Mouse (Mus musculus) left cerebral cortex, adult 9 months (tissue): ENCODE measurements around the gene Serpina1e.

ENCODE experiments used
- DNase-seq, 2 experiments: peaks; one replicate each; pipeline ENCODE4 v3.0.0; 2022; ENCODE audit warnings: low spot score in 2 of 2

The Serpina1e gene

DNA sequence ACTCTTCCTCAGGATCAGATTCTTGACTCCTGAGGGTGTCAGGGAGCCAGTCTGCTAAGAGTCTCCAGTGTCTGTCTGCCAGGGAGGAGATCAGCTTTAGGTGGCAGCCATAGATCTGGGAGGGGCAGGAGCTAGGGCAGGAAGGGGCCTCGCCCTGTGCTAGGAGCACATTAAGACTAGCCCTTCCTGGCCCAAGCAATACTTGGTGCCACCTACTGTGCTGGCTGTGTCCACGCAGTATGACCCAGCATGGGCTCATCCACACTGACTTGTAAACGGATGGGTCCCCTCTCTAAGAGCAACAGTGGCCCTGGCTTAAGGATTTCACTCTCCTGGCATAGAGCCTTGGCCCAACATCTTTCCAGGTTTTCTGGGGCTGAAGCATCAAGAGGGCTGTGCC, at the start of gene Serpina1e:
Gene Serpina1e (minus strand): TSS at position 178 of the 400 bp plus-strand sequence.
- DNase-seq, result no peak

DNA sequence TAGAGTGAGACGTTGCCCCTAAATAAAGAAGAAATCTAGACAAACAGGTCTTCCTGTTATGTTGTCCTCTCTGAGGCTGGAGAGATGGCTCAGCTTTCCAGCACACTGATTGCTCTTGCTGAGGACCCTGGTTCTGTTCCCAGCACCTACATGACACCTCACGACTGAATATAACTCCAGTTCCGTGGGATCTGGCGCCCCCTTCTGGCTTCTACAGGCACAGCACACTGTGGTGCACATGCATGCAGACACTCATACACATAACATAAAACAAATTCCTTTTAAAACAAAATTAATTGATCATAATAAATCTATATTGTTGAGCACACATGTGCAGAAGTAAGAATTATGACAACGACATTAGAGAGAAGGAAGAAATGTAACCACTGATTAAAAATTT, 45.9 kb upstream of the Serpina1e start:
- no peak for DNase-seq

DNA sequence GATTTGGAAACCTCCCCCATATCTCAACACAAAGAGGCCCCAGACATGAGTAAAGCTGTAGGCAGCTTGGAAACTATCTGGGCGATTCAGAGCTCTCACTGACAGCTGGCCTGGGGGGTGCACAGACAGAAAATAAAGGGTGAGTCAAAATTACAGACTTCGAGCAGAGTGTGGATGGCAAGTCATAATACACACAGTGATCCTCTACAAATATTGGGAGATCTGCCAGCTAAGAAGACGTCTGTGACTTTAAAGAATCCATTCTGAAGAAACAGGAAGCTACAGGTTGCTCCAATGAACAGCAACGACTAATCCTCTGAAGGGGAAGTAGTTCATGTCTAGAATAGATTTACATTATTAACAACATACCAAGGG, 44.5 kb upstream of the Serpina1e start:
- no peak for DNase-seq

DNA sequence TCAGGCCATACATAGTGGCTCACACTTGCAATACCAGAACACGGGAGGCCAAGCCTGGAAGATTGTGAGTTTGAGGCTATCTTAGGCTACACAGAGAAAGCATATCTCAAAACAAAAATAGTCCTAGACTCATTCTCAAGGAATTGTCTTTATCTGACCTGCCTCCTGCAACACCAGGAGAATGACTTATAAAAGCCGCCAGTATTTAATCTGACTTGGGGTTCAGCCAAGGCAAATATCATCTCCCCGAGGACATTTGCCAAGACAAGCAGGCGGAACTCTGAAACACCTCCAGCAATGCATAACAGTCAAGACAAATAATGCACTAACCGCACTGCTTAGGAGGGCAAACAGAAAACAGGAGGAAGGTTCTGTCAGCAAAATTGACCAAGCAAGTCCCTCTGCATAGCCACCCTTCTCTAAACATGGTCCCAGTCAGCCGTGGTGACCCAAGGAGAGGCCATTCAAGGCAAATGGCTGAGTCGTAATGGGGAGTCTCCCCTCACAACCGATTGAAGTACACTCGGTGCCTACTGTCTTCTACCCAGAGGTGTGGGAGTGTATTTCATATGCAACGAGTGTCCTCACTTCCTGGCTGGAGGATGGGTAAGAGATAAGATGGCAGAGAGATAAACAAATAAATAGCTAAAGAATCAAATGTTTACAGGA, 43.9 kb upstream of the Serpina1e start:
- DNase-seq, result no peak

DNA sequence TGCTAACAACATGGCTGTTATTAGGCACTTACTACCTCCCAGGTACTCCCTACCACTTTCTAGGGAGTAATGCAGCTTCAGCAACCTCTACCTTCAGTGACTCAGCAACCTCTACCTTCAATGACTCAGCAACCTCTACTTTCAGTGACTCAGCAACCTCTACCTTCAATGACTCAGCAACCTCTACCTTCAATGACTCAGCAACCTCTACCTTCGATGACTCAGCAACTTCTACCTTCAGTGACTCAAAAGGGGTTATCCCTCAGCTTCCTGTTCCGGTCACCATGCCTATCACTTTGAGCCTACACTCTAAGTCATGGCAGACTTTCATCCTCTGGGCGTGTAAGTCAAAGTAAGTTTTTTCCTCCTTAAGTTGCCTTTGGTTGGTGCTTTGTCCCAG, 41.8 kb upstream of the Serpina1e start:
- no peak for DNase-seq

DNA sequence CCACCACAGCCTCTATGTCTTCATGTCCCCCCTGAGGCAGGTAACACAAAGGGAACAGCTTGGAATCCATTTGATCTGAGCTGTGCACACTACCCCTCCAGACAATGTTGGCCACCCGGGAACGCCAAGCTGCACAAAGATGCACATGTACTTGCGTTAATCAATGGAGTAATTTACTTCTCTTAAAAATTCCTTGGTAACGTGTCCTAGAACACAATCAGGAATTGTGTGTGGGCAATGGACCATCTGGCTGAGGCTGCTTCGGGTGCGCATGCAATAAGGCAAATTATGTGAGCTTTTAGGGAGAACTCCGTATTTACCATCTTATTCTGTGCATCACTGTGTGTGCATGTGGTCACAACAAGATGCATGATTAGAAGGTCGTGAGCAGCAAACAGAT, 40.8 kb upstream of the Serpina1e start:
- peak in 1 of 2 experiments; percentile 57 for DNase-seq

DNA sequence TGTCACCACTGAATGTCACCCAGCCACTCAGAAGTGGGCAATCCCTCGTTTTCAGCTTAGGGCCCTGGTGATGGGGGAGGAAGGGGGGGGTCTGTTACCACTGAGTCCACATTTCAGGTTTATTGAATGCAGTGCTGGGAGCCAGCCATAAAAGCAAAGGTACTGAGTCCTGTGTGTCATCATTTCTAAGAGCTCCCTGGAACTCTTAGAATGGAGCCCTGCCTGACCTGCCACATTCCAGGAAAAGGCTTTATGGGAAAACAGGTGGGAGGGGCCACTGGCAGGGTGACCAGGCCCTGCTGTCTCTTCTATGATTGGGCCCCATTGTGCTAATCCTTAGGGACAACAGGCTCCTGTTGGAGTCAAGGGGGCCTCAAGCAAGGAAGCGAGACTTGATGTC, 37.7 kb upstream of the Serpina1e start:
- no peak for DNase-seq

DNA sequence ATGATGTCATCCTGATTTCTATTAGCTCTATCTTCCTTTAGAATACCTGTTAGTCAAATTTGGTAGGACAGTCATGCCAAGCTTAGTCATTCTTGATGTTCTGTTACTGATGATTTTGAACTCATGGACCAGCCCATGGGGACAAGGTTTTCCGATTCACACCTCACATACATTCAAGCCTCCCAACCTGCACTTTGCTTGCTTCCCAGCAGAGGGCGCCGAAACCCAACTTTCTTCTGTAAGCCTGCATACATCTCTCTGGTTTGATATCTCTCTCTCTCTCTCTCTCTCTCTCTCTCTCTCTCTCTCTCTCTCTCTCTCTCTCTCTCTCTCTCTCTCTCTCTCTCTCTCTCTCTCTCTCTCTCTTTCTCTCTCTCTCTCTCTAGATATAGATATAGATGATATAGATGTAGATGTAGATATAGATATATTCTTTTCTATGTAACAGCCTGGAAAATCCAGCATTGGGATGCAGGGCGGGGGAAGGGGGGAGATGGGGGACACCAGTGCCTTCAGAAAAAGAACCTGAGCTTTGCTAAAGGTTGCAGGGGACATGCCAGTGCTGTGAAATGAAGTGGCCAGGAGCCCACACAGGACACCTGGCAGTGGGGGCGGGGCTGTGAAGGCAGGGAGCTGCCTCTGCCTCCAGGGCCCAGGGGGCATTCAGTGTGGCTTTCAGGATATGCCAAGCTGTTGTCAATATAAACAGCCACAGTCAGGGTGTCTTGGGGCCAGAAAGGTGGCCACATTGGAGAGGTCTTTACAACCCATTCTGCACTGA, 36.7 kb upstream of the Serpina1e start:
- peak in 1 of 2 experiments; percentile 92 for DNase-seq

DNA sequence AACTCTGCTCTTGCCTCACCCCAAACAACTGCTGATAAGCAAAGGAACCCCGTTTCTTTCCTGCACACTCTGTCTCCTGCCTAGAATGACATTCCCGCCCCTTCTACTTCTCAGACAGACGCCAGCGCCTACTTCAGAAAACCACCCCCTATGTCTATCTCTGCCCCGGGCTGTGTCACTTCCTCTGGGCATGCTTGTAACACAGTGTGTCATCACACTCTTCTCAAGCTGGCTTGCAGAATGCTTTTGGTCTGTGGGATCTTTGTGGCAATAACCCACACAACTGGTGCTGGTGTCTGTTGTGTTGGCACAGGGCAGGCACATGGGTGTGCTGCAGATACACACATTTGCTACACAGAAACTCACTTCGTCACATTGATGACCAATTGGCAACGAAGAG, 34.2 kb upstream of the Serpina1e start:
- peak in 1 of 2 experiments; percentile 58 for DNase-seq

DNA sequence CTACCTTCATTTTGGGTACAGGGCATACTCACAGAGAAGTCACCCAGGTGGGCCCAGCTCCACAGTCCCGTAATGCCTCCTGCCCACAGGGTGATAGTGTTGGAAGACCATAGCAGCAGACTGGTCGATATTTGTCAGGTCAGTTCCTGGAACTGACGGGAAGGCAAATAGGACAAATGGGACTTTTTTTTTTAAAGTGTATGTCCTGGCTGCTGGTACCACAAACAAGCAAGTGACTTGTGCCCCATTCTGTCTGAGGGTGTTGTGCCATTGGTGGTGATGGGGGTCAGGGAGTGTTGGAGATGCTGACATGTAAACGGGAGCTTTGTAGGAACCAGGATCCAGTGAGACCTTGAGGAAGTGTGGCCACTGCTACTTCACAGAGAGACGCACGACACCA, 31.1 kb upstream of the Serpina1e start, which contains the start of gene Serpina11:
Gene Serpina11 (minus strand): TSS at position 101 of the 400 bp plus-strand sequence.
- DNase-seq, result no peak

DNA sequence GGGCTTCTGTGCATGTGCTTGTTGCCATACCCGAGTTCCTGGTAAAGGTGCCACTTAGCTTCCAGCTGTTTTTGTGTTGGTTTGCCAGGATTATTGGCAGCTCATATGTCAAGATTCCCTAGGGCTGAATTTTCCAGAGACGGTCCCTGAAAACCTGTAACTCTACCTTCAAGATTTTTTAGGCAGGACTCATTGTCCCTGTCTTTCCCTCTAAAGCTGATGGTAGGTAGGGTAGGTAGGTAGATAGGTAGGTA, 30.7 kb upstream of the Serpina1e start:
- no peak for DNase-seq

DNA sequence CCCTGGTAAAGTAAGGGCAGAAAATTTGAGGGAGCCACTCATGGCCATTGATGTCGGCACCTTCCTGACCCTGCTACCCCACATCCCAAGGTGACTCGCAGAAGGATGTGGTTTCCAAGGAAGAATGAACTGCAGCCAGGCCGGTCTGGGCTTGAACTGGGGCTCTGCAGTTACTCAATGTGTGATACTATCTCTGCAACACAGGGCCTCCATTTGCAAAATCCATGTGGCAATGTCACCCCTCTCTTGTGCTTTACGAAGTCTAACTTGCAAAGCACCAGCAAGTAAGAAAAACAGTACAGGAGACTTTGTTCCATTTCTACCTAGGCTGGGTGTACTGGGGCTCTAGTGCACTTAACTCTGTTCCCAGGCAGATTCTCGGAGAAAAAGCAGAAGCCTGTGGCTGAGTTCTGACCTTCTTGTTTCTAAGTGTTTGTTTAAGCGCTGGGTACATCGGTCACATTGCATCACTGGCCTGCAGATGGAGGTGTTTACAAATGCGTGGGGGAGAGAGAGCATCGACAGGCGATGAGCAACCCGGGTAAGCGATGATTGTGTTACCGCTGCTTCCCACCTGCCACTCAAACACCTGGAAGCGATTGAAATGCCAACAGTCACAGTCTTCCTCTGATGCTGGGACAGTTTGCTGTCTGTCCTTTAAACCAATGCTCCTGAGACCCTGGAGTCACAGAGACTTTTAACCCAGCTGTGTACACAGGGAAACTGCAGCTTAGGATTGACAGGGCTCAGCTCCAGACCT, 30.2 kb upstream of the Serpina1e start:
- DNase-seq, result no peak

DNA sequence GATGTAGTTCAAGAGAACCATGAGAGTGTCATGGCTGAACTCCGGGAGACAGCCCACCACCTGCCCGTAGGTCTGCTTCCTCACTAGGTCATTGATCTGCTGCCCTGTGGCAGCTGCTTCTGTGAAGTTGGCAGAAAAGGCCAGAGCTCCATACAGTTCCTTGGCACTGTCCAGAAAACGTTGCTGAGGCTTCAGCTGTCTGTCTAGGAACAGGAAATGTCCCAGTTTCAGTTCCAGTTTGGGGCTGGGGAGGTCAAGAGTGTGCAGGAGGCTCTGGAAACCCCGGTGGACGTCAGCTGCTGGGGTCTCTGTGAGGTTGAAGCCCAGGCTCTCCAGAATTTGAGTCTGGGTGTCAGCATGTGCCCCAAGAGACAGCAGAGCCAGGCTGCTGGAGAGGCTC, 27.1 kb upstream of the Serpina1e start:
- no peak for DNase-seq

DNA sequence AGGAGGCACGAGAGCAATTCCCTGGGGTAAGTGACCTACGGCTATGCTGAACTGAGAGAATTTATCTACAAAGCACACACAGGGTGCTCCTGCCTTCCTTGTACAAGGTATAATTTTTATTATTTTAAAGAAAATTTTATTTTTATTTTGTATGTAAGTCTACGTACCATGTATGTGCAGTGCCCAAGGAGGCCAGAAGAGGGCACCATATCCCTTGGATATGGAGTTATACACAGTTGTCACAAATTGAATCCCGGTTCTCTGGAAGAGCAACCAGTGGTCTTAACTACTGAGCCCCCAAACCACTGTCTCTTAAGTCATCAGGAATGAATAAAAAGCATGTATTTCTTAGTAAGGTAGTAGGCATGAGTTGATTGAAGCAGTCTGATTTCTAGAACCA, 26.2 kb upstream of the Serpina1e start:
- DNase-seq, result peak in 1 of 2 experiments; percentile 64

DNA sequence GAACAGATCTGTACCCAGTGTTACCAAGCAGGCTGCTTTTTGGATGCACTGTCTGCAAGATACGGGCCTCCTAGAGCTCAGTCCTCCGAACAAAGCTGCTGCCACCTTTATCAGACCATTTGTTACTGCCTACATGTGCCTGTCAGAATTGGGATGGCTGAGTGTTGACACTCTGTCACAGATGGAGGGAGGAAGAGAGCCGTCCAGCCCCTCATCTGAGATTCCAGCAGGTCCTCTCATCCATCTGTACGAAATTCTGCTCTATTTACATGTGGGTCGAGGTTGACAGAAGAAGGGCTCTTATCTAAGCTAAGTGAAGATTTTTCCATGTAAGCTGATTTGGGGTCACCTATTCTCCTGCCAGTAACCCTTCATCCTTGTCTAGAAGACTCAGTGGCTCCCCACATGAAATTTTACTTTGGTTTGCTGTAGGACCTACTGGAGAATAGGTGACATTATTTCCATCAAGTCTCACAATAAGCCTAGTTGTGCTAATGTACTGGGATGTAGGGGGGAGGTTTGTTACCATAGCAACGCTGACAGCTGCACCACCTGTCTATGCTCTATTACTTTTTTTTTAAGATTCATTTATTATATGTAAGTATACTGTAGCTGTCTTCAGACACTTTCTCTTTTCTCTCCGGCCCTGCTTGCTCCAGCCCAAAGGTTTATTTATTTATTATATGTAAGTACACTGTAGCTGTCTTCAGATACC, 23.0 kb upstream of the Serpina1e start:
- DNase-seq, result no peak

DNA sequence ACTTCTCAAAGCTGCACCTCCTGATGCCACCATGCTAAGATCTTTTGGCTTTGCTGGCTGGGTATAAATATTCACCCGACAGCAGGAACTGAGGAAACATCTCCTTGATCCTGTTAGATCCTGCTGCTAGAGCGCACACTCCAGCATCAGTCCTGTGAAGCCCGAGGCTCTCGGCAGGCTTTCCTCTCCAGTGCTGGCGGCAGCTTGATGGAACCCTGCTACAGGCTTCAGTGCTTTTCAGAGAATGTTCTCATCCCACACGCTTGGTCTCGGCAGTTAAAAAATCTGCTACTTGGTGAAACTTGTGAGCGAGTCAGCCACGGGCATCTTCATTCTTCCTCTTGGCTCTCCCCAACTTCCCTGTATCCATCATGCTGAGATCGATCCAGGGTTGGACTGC, 19.5 kb upstream of the Serpina1e start:
- DNase-seq, result no peak

DNA sequence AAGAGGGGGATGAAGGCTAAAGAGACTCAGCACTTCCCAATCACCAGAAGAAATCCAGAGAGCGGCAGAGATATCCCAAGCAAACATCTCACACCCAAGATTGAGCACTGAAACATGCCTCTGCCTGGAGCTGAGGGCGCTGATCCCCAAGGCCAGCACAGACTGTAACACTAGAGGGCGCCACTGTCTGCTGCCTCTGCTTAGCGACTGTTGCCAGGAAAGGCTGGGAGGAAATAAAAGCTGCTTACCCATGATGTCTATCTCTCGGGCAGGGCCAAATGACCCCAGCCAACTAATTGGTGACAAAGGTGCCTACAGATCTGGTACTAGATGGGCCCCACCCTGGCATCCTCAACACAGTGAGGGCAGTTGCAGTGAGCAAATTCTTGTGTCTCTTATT, 19.1 kb upstream of the Serpina1e start:
- no peak for DNase-seq

DNA sequence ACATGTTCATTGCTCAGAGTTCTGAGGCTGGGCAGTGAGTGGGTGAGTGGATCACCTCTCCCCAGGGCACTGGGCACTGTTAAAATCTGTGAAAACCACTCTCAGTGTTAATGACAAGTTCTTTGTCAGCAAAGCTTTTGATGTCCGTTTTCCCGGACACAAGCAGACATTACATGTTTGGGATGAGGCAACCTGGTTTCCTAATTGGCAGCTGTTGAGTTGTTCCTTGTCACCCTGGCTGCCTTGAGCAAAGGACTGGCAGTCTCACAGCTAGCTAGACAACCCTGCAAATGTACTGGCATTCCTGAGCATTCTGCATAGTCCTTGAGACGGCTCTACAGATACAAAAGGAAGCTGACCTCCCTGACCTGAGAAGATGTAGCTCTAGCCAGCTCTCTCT, 18.3 kb upstream of the Serpina1e start:
- no peak for DNase-seq

DNA sequence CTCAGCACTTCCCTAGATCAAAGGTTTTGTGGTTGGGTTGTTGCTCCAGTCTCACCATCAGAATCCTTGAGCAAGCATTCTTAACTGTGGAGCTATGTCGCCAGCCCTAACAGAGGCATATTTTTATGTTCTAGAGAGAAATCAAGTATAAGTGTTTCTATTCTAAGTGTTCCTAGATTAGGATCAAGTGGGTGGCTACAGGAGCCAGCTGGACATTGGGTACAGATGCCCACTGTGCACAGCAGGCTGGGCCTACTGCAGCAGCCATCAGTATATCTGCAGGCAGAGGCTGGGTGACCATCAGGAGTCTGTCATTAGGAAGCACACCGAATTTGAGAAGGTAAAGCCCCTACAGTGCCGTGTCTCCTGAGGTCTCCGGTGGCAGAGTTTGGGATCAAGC, 12.3 kb upstream of the Serpina1e start:
- peak in 1 of 2 experiments; percentile 28 for DNase-seq

DNA sequence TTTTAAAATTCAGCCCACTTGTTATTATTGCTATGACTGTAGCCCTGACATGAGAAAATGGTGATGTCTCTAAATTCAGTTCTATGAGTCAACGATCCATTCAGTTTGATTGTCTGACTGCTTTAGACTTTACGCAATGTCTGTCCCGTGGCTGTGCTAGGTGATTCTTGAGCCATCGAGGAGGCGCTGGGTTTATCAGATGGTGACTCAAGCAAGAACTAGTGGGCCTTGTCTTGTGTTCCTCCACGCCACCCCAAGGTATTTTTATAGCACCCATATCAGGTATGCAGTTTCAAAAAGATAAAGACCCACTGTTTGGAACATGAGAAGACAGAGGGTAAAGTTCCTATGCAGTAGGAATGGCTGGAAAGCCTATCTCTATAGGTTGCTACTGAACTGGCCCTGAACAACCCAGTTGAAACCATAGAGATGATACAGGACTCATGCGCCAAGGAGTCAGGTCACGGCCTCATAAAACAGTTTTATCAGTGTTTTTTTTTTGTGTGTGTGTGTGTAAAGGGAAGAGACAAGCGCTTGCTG, 10.9 kb upstream of the Serpina1e start:
- DNase-seq, result no peak

DNA sequence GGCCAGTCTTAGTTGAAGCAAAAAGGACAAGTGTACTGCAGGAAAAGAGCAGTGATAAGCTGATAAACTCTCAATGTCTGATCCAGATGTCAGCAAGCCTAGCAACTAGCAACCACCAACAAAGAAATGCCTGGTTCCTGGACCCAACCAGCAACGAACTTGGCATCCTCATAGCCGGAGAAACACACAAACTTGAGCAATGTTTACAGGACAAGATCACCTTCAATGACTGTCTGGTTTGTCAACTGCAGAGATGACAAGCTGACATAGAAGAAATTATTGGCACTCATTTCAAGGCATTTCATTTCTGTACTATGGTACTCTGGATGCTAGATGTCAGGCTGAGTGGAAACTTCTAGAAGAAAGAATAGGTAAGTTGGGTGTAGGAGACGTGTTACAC, 8.0 kb upstream of the Serpina1e start:
- no peak for DNase-seq

DNA sequence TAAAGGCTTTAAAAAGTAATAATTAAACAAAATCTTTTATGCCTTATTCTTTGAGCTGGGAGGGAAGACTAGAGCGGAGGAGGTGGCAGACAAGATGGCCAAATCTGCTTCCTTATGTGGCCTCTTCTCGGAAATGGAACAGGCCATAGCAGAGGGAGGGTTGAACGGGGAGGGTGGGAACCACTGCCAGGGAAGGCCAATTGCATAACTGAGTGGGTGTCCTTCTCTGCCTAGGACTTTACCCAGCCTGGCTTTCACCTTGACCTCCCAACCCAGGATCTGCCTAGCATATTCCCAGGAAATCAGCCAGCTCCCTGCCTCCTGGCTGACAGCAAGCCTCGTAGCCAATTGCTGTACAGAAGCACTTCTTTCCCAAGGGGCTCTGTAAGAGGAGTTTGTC, 4.5 kb upstream of the Serpina1e start:
- no peak for DNase-seq
